Mouse (Mus musculus): ENCODE measurements around the gene Tmem125. TPM values are rescaled to one million over a fixed set of nuclear protein-coding genes. Genes with fewer than 3 reads are reported as not detected.
A peak's percentile ranks its signal among the peaks of the same experiment; 100 is the strongest.

Gene Tmem125
- polyA plus RNA-seq (2014; fragmentation: Nextera tagmentation; extraction: Ambion mirVana), result 0.11 and 0.22 TPM in 2 replicates

GRCm38 (mm10) chr4:118543592-118544260 lies at the start of gene Tmem125:
Gene Tmem125 (minus strand): TSS chr4:118544044.
- H3K4me3 ChIP-seq (ENCODE audit: low read depth, low read length), result peak within 1 kb of the TSS; percentile 19
- H3K27ac ChIP-seq (ENCODE audit: low read depth, low read length), result no peak within 1 kb of the TSS
- no peak for DNase-seq (ENCODE audit: low spot score, missing footprints)
- H3K27me3 ChIP-seq (ENCODE audit: control insufficient read depth, insufficient read depth, low read length), result no peaks in the 10 kb centered on the region; the same call in 1 of the 2 replicates
- no peaks in the 10 kb centered on the region for H3K36me3 ChIP-seq (ENCODE audit: control insufficient read depth, insufficient read depth, low read length)
- no peaks in the 10 kb centered on the region for H3K9me3 ChIP-seq (ENCODE audit: control insufficient read depth, low read length)
- ATAC-seq (ENCODE audit: low FRiP score), result 0 out of 2 replicates have a peak, but pooled peaks have one; percentile 27
- H3K4me1 ChIP-seq (ENCODE audit: control insufficient read depth, insufficient read depth, low read length), result peaks cover 12% of the 10 kb centered on the region; the same call in 1 of the 2 replicates
- WGBS, result 3% methylated on average over 24 of the region's 24 CpGs
- H3K9ac ChIP-seq (ENCODE audit: low read length), result 0 out of 2 replicates have a peak within 1 kb of the TSS, but pooled peaks have one; percentile 28
- H3K4me2 ChIP-seq, result peak within 1 kb of the TSS; percentile 45

- Histone ChIP-seq H3K27me3 (ENCODE audit: control insufficient read depth, insufficient read depth, low read length) (no peaks in the 10 kb centered on the region), H3K4me2 (peak overlapping the region; percentile 12; the same call in 1 of the 2 replicates), H3K9me3 (ENCODE audit: control insufficient read depth, low read length) (no peaks in the 10 kb centered on the region), H3K4me3 (ENCODE audit: low read depth, low read length) (no peak overlapping the region), H3K9ac (ENCODE audit: low read length) (0 out of 2 replicates have a peak overlapping the region, but pooled peaks have one; percentile 12), H3K36me3 (ENCODE audit: control insufficient read depth, insufficient read depth, low read length) (no peaks in the 10 kb centered on the region), H3K4me1 (ENCODE audit: control insufficient read depth, insufficient read depth, low read length) (peaks cover 6% of the 10 kb centered on the region; the same call in 1 of the 2 replicates), H3K27ac (ENCODE audit: low read depth, low read length) (no peak overlapping the region)
- WGBS, result 4% methylated on average over 7 of the region's 7 CpGs
- ATAC-seq (ENCODE audit: low FRiP score) (no peak), DNase-seq (ENCODE audit: low spot score, missing footprints) (no peak)
Measured at GRCm38 (mm10) chr4:118589733-118590130, 45.9 kb upstream of the Tmem125 start.

- H3K4me3 ChIP-seq (ENCODE audit: low read depth, low read length), result no peak overlapping the region
- no peak for ATAC-seq (ENCODE audit: low FRiP score)
Measured at GRCm38 (mm10) chr4:118589053-118589732, 45.3 kb upstream of the Tmem125 start.

DNA sequence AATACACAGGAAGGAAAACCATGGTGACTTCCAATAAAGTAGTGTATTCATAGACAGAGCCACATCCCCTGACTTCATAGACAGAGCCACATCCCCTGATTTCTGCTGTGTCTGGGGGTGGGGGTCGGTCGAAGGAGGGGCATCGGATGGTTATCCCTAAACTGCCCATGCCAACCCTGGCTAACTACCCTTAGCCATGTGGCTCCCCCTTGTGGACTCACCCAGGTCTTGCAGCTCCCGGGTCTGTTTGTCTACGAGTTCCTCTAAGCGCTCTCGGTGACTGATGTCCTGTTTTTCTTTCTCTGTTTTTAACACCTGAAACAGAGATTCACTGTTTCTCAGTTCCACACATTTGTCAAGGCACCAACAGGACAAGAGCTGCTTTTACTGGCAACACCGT lies 38.8 kb upstream of the Tmem125 start:
- no peaks in the 10 kb centered on the region for H3K27me3 ChIP-seq (ENCODE audit: control insufficient read depth, insufficient read depth, low read length)
- H3K4me2 ChIP-seq, result no peak overlapping the region
- ATAC-seq (ENCODE audit: low FRiP score), result no peak
- no peaks in the 10 kb centered on the region for H3K36me3 ChIP-seq (ENCODE audit: control insufficient read depth, insufficient read depth, low read length)
- DNase-seq (ENCODE audit: low spot score, missing footprints), result no peak
- 97% methylated on average over 8 of the region's 8 CpGs for WGBS
- peaks cover 5% of the 10 kb centered on the region; the same call in 1 of the 2 replicates for H3K4me1 ChIP-seq (ENCODE audit: control insufficient read depth, insufficient read depth, low read length)
- H3K27ac ChIP-seq (ENCODE audit: low read depth, low read length), result no peak overlapping the region
- H3K4me3 ChIP-seq (ENCODE audit: low read depth, low read length), result no peak overlapping the region
- H3K9ac ChIP-seq (ENCODE audit: low read length), result no peak overlapping the region
- no peaks in the 10 kb centered on the region for H3K9me3 ChIP-seq (ENCODE audit: control insufficient read depth, low read length)

More at GRCm38 (mm10) chr4:118589053-118589732, 45.3 kb upstream of the Tmem125 start:
- Histone ChIP-seq H3K9ac (ENCODE audit: low read length) (0 out of 2 replicates have a peak overlapping the region, but pooled peaks have one; percentile 12), H3K27ac (ENCODE audit: low read depth, low read length) (no peak overlapping the region), H3K4me1 (ENCODE audit: control insufficient read depth, insufficient read depth, low read length) (peaks cover 6% of the 10 kb centered on the region; the same call in 1 of the 2 replicates), H3K9me3 (ENCODE audit: control insufficient read depth, low read length) (no peaks in the 10 kb centered on the region), H3K27me3 (ENCODE audit: control insufficient read depth, insufficient read depth, low read length) (no peaks in the 10 kb centered on the region), H3K36me3 (ENCODE audit: control insufficient read depth, insufficient read depth, low read length) (no peaks in the 10 kb centered on the region), H3K4me2 (peak overlapping the region; percentile 7; the same call in 1 of the 2 replicates)
- WGBS, result 61% methylated on average over 12 of the region's 12 CpGs
- no peak for DNase-seq (ENCODE audit: low spot score, missing footprints)

- 0 out of 2 replicates have a peak, but pooled peaks have one; percentile 16 for ATAC-seq (ENCODE audit: low FRiP score)
- H3K27me3 ChIP-seq (ENCODE audit: control insufficient read depth, insufficient read depth, low read length), result no peaks in the 10 kb centered on the region
- no peak overlapping the region; the same call in 1 of the 2 replicates for H3K9ac ChIP-seq (ENCODE audit: low read length)
- no peak overlapping the region for H3K27ac ChIP-seq (ENCODE audit: low read depth, low read length)
- H3K4me1 ChIP-seq (ENCODE audit: control insufficient read depth, insufficient read depth, low read length), result peaks cover 4% of the 10 kb centered on the region; the same call in 1 of the 2 replicates
- H3K4me2 ChIP-seq, result no peak overlapping the region
- no peaks in the 10 kb centered on the region for H3K9me3 ChIP-seq (ENCODE audit: control insufficient read depth, low read length)
- no peak for DNase-seq (ENCODE audit: low spot score, missing footprints)
- H3K4me3 ChIP-seq (ENCODE audit: low read depth, low read length), result no peak overlapping the region
- WGBS, result 38% methylated on average over 11 of the region's 11 CpGs
- no peaks in the 10 kb centered on the region for H3K36me3 ChIP-seq (ENCODE audit: control insufficient read depth, insufficient read depth, low read length)
Measured at GRCm38 (mm10) chr4:118581508-118581907, 37.7 kb upstream of the Tmem125 start.

DNA sequence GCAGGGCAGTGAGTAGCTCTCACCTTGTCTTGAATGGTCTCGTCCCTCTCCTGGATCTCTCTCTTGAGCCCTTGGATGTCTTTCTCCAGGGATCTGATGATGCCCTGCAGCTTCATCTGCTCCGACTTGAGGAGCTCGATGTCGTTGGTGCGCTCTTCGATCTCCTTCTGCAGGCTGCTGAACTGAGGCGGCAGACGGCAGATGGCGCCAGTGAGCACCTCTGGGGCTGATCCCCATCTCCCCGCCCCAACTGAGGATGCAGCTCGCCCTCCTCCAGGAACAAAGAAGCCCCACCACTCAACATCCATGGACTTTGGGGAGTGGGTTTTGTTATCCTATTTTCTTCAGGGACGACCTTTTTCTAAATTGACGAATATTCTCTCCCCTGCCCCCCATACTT lies 35.5 kb upstream of the Tmem125 start:
- no peaks in the 10 kb centered on the region for H3K36me3 ChIP-seq (ENCODE audit: control insufficient read depth, insufficient read depth, low read length)
- no peaks in the 10 kb centered on the region for H3K9me3 ChIP-seq (ENCODE audit: control insufficient read depth, low read length)
- no peak overlapping the region for H3K4me3 ChIP-seq (ENCODE audit: low read depth, low read length)
- H3K9ac ChIP-seq (ENCODE audit: low read length), result no peak overlapping the region
- DNase-seq (ENCODE audit: low spot score, missing footprints) (peak; percentile 91), ATAC-seq (ENCODE audit: low FRiP score) (no peak)
- no peak overlapping the region for H3K4me2 ChIP-seq
- H3K27me3 ChIP-seq (ENCODE audit: control insufficient read depth, insufficient read depth, low read length), result no peaks in the 10 kb centered on the region
- peaks cover 4% of the 10 kb centered on the region; the same call in 1 of the 2 replicates for H3K4me1 ChIP-seq (ENCODE audit: control insufficient read depth, insufficient read depth, low read length)
- H3K27ac ChIP-seq (ENCODE audit: low read depth, low read length), result no peak overlapping the region
- WGBS, result 45% methylated on average over 13 of the region's 13 CpGs

DNA sequence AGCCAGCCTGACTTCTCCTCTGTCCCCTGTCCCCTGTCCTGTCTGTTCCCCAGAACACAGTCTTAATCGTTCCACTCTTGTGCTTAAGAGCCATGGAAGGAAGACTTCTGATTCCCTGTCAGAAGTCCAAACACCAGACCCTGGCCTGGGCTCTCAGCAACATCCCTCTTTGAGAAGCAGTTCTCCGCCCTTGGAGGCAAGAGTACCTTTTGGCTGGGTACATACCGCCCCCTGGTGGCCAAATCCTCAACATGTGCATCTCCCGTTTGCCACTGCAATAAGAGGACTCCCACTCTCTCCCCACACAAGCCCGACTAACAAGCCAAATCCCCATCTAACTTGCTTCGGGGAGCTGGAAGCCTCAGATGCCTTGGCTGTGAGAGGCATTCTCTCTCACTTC lies 32.3 kb upstream of the Tmem125 start:
- peak; percentile 68 for ATAC-seq (ENCODE audit: low FRiP score)
- H3K36me3 ChIP-seq (ENCODE audit: control insufficient read depth, insufficient read depth, low read length), result no peaks in the 10 kb centered on the region
- H3K9me3 ChIP-seq (ENCODE audit: control insufficient read depth, low read length), result no peaks in the 10 kb centered on the region
- no peak overlapping the region for H3K27ac ChIP-seq (ENCODE audit: low read depth, low read length)
- WGBS, result 8% methylated on average over 6 of the region's 6 CpGs
- H3K9ac ChIP-seq (ENCODE audit: low read length), result no peak overlapping the region
- no peaks in the 10 kb centered on the region for H3K4me1 ChIP-seq (ENCODE audit: control insufficient read depth, insufficient read depth, low read length)
- peak; percentile 98 for DNase-seq (ENCODE audit: low spot score, missing footprints)
- no peaks in the 10 kb centered on the region for H3K27me3 ChIP-seq (ENCODE audit: control insufficient read depth, insufficient read depth, low read length)
- no peak overlapping the region for H3K4me2 ChIP-seq
- no peak overlapping the region for H3K4me3 ChIP-seq (ENCODE audit: low read depth, low read length)

DNA sequence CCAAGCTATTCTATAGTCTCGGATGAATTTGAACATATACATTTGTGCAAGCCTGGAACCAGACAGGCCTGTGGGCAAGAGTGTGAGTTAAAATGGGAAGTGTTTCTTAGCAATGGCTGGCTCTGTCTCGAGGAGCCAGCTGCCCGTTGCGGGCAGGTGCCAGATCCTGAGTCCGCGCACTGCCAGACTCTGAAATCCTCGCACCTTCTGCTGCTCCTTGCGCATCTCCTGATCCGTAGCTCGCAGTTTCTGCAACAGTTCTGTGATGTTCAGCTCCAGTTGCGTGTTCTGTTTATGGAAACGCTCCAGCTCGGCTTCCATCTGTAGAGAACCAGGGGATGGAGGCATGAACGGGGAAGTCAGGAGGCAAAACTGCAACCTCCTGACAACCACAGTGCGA lies 27.6 kb upstream of the Tmem125 start:
- Histone ChIP-seq H3K27ac (ENCODE audit: low read depth, low read length) (no peak overlapping the region), H3K4me1 (ENCODE audit: control insufficient read depth, insufficient read depth, low read length) (no peaks in the 10 kb centered on the region), H3K4me2 (no peak overlapping the region), H3K9me3 (ENCODE audit: control insufficient read depth, low read length) (no peaks in the 10 kb centered on the region), H3K4me3 (ENCODE audit: low read depth, low read length) (no peak overlapping the region), H3K27me3 (ENCODE audit: control insufficient read depth, insufficient read depth, low read length) (no peaks in the 10 kb centered on the region), H3K9ac (ENCODE audit: low read length) (no peak overlapping the region), H3K36me3 (ENCODE audit: control insufficient read depth, insufficient read depth, low read length) (no peaks in the 10 kb centered on the region)
- DNase-seq (ENCODE audit: low spot score, missing footprints) (no peak), ATAC-seq (ENCODE audit: low FRiP score) (no peak)
- 85% methylated on average over 15 of the region's 15 CpGs for WGBS

GRCm38 (mm10) chr4:118569320-118569719 lies 25.5 kb upstream of the Tmem125 start:
- Histone ChIP-seq H3K9me3 (ENCODE audit: control insufficient read depth, low read length) (no peaks in the 10 kb centered on the region), H3K4me1 (ENCODE audit: control insufficient read depth, insufficient read depth, low read length) (no peaks in the 10 kb centered on the region), H3K36me3 (ENCODE audit: control insufficient read depth, insufficient read depth, low read length) (no peaks in the 10 kb centered on the region), H3K27ac (ENCODE audit: low read depth, low read length) (no peak overlapping the region), H3K27me3 (ENCODE audit: control insufficient read depth, insufficient read depth, low read length) (no peaks in the 10 kb centered on the region), H3K9ac (ENCODE audit: low read length) (no peak overlapping the region), H3K4me3 (ENCODE audit: low read depth, low read length) (no peak overlapping the region), H3K4me2 (no peak overlapping the region)
- ATAC-seq (ENCODE audit: low FRiP score) (no peak), DNase-seq (ENCODE audit: low spot score, missing footprints) (peak; percentile 67)
- 73% methylated on average over 23 of the region's 23 CpGs for WGBS

Measured in midbrain, embryonic 11.5 days (tissue).